Mouse (Mus musculus): ENCODE results near the gene Enpp7.

DNA sequence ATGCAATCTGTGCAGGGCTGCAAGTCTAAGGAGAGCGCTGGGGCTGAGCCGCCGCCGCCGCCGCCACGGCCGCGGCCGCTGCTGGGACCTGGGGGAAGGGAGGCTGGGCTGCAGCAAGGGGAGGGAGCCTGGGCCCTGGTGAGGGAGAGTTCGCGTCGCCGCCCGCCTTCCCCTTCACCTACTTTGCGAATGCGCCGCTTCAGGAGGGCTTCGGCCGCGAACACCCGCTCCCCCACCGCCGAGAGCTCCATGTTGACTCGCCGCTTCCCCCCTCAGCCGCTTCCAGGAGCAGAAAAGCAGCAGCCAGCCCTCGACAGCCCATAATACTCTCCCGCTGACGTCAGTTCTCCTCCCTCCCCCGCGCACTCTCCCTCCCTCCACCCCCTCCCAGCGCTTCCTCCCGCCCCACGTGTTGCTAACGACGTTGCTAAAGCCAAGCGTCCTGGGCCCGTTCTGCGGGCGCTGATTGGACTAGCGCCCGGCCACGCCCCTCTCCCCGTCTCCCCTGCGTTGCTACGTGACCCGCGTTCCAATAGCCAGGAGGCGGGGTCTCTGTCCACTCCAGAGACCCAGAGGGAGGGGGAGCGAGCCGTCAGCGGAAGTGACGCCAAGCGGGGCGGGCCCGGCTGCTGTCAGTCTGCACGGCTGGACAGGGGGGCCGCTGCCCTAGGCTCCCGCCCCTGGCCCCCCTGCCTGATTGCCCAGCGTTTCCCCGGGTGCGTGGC lies 52.8 kb downstream of the Enpp7 start, which contains the start of gene Cbx8:
- TF ChIP-seq CTCF (IDR thresholded peaks at IDR 0.05; ENCODE audit: low read depth) (no peak), EP300 (IDR thresholded peaks at IDR 0.05; ENCODE audit: low read depth) (no peak)
